Mouse (Mus musculus) adrenal gland, postnatal 36 days (tissue): Measurements from ENCODE around the gene Ano3. TPM values are rescaled to one million over a fixed set of nuclear protein-coding genes. Genes with fewer than 3 reads are reported as not detected.

Experiments used
- DNase-seq, 2 experiments: peaks; one replicate each; pipeline ENCODE4 v3.0.0; 2021; ENCODE audit warnings: mixed read lengths in 1 of 2
- total RNA-seq, 2 experiments: library from RNA; stranded (reverse); gene quantifications; 2 replicates each; pipeline ENCODE4 v1.2.3; 2021

Gene Ano3
- total RNA-seq, 2 experiments from 2014 or later = 0.13 TPM

DNA sequence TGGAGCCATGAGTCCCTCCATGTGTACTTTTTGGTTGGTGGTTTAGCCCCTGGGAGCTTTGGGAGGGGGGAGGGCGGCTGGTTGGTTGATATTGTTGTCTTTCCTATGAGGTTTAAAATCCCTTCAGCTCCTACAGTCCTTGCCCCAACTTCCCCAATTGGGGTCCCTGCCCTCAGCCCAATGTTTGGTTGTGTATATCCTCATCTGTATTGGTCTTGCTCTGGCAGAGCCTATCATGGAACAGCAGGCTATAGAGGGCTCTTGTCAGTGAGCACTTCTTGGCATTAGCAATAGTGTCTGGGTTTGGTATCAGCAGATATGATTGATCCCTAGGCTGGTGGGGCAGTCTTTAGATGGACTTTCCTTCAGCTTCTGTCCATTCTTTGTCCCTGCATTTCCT, 135.8 kb downstream of the Ano3 start:
- no peak for DNase-seq

DNA sequence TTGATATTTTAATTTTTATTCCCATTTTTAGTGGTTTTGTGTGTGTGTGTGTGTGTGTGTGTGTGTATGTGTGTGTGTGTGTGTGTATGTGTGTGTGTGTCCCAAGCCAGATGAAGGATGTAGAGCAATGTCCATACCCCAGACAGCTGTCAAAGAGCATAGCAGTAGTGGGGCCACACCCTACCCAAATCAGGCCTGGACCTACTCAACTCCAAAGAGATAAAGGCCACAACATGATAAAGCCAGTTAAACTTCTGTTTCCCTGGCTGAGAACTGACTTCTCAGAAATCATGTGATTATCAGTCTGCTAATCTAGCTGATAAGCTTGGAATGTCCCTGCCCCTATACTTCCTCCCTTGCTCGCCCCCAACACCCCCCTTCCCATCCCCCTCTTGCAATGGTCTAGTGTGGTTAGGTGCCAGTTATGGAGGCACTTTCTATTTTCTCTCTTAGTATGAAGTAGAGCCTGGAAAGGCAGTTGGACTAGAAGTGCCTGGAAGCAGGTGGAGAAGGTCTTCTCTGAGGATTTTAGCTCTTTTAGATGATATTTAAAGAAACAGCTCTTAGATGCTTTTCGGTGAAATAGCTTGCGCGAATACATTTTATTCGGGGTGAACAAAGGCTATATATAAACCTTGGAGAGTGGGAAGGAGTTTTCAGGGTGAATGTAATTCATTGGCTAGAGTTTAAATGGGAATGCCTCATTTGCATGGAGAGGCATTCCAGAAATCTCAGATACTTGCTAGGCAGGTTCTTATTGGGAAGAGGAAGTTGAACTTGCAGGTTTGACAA, 144.2 kb downstream of the Ano3 start:
- no peak for DNase-seq

DNA sequence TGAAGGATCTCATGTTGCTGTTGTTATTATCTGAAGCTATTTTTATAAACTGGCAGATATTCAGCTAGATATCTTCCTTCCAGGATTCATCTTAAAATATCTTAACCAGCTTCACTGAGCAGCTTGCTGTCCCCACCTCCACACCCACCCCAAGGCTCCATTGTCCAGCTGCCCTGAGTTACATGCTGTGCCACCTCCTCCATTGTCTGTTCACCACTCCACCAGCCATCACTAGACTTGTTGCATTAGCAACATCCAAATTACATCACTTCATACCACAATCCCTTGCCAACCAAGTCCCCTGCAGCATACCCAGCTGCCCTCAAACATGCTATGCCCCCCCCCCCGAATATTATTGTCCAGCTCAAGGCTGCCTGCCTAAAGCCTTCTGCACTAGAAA, 154.8 kb downstream of the Ano3 start:
- DNase-seq = no peak

DNA sequence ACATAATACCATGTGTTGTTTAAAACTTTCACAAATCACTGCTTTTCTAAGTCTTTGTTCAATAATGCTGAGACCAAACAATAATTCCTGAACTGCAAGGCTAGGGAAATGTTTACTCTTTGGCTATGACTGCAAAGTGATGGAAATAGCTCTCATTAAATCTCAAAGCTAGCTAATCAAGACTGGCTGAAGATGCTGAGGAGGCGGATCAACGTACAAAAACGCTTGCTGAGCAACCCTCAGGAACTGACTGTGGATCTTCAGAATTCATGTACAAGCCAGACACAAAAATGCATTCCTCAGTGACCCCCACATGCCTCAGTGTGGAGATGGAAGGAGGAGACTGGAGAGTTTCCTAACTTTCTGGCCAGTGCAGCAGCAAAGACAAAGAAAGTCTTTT, 155.3 kb downstream of the Ano3 start:
- no peak for DNase-seq

DNA sequence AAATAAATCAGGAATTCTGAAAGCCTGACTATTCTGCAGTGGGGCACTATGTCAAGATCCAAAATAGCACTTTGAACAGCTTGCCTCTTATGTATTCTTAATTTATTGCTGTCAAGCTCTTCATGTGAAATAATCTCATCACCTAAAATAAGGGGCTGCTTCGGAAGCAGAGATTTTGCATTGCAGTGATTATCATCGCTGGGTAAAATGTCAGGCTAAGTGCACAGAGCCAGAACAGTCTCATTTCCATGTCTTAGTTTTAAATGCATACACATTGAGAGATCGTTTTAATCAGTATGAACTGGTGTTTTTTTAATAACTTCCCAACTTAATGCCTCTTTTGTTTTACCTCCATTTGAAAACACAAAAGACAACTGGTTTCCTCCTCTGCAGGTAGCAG, 163.3 kb downstream of the Ano3 start:
- no peak for DNase-seq

DNA sequence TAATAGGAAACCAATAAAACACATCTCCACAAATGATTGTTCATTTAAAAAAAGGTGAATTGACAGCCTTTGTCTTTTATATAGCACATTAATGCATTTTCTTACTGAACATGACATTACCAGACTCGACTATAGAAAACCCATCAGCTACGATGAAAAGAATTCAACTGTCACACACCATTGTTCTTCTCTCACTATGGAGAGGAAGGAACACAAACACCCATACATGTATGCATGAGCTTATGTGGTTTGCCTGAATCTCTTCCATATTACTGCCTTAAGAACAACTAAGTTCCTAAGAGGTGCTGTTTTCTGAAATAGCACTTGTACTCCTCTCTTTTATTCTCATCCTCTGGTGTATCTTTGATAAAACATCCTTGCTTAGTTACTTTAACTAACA, 191.3 kb downstream of the Ano3 start:
- no peak for DNase-seq

DNA sequence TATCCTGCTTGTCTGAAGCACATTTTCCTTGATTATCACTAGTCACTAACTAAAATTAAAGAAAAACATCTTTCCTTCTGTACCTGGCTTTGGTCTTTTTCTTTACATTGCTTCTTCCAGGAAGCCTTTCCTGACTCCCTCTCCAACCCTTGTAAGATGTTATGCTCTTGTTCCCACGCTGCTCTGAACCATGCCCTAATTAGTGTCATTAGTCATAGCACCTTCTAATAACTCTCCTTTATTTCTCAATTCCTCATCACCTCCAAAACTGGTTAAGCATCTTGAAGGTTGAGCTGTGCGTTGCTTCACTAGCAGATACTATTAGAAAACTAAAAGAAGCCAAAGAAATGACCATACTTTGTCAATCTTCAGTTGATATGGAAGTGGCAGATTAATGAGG, 193.2 kb downstream of the Ano3 start:
- DNase-seq = no peak

DNA sequence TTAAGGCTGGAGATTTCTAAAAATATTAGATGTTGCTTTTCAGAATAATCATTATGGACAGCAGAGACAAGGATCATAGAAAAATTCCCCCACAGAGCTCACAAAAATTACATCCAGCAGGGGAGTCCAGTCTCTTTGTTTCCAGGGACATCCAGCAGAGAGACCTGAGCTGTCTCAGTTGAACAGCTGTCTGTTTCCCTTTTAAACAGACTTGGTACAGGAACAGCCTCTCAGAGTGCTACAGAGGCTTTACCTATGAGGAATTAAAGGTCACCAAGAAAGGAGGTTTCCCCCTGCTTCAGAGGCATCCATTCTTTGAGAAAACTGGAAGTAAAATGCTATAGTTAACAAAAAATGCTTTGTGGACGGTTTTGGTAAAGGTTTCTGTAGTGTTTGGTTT, 210.2 kb downstream of the Ano3 start:
- DNase-seq = no peak

DNA sequence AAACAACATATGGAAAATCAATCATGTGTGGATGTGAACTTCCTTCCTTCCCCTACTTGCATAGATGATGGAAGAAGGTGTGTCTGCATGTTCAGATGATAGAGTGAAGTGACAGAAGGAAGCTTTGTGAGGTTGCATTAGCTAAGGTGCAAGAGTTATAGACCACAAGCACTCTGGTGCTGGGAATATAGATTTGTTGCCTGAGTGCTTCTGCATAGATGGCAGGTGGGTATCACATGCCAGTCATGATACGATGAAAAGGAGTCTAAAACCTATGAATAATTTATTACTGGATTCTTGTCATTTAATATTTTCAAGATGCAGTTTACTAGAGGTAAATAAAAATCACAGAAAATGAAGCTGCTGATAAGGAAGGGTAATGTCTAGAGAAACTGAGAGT, 210.9 kb downstream of the Ano3 start:
- no peak for DNase-seq

DNA sequence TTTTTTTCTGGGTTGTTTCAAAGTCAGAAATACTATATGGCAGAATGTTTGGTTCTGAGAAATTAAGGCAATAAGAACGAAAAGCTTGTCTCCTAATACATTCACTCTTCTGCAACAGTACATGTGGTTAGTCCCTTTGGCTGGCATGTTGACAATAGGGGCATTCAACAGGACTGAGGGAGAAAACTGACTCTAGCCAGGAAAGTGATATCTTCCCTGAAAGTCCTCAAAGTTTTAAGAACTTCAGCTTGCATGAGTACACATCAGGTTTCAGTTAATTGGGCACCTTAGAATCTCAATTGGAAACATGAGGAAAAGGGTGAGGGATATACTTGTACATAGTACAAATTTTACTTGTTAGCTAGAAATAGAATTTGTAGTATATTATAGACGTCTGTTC, 212.7 kb downstream of the Ano3 start:
- no peak for DNase-seq

DNA sequence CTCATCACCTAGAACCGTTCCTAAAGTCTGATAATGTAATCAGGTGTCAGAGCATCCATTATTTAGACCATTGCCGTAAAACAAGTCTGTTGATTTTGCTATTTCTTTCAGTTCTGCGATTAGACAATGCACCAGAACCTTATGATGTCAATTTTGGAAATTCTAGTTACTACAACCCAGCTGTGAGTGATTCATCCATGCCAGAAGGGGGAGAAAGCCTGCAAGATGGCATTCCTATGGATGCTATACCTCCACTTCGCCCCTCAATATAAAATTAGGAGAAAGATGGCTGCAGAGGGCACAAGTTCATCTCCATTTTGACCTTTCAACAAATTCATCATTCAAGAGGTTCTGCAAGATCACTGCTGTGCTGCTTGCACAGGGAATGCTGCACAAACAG, 213.5 kb downstream of the Ano3 start:
- no peak for DNase-seq

DNA sequence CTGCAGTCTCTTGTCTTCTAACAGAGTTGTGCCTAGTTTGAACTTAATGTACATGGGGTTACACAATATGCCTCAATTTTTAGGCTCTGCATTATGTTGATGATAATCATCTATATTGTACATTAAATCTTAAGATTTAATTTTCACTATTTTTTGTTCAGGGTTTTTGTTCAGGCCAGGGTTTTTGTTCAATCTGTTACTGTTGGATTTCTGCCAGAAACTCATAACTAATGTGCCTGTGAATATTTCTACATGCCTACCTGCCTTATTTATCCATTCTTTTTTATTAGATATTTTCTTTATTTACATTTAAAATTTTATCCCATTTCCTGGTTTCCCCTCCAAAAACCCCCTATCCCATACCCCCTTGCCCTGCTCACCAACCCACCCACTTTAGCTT, 224.6 kb downstream of the Ano3 start:
- no peak for DNase-seq

DNA sequence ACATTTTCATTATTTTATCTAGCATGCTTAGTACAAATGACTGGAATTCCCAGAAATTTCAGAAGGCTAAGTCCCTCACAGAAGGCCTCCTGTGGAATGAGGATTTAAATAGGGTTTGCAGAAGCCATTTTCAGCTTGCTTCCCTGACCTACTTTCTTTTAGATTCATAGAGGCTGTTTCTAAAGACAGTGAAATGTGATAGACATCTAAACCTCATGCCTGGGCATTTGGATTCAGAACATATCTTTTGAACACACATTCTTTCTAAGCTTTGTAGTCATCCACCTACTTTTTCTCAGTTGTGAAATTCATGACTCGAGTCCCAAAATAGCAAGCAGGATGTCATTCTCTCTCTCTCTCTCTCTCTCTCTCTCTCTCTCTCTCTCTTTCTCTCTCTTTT, 228.5 kb downstream of the Ano3 start:
- DNase-seq = no peak

DNA sequence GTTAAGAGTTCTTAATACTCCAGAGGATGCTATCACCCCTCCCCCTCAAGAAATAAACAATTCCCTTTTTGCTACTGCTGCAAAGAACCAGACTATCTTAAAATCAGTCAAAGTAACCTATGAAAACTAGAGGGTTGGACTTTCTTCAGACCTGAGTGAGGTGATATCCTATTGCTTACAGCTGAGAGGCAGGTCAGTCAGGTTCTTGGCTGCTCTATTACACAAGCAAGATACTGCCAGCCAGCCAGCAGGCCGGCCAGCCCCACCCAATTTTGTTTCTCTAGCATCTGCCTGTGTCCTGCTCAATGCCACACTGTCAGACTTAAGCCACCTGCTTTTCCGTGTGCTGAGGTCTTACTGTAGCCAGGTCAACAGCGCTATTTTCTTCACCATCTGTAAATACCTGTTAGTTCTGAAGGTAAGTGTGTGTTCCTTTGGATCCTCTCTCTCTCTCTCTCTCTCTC, 229.4 kb downstream of the Ano3 start, which contains the start of gene Muc15:
Muc15 (plus strand) TSS at position 51 of the 464 bp plus-strand sequence.
- DNase-seq = no peak

DNA sequence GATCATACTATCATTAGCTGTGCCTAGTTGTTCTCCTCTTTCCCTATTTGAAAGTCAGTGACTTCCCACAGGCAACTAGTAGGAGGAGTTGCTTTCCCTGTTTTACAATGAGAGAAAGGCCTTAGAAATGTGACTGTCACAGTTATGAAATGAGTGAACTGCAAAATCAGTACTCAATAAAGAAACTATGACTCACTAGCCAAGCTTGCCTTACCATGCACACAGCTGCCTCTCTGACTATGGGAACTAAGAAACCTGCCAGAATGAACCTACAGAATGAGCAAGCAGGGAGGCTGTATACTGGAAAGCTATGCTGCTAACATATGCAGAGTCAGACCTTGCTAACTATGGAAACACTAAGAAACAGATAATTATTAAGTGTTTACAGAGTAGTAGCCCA, 231.7 kb downstream of the Ano3 start:
- no peak for DNase-seq

DNA sequence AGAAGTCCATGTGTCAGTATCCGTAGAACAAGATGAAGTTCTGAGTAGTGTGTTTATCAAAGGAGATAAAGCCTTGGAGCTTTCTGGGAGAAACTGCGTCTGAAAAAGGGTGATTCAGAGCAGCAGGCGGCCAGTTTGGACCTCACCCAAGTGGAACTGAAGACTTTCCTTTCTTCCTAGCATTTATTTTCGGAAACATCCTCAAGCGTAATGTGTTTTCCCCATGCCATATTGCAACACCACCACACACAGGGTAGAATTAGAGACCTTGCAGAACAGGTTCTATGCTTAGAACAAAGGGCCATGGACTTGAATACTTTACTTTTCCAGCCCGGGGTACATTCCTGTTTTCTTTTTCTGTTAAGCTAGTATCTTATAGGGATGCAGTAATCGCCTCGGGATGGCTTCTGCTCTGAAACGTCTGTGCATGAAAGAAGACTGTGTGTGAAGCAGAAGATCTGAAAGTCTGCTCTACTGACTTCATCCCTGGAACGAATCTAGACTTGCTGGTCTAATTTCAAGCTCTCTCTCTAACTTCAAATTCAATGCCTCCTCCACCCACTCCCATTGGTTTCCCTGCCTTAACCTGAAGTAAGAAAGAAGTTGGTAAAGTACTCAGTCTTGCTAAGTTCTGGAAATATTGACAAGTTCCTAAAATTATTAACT, 240.5 kb downstream of the Ano3 start:
- DNase-seq = peak; percentile 9 to 11

DNA sequence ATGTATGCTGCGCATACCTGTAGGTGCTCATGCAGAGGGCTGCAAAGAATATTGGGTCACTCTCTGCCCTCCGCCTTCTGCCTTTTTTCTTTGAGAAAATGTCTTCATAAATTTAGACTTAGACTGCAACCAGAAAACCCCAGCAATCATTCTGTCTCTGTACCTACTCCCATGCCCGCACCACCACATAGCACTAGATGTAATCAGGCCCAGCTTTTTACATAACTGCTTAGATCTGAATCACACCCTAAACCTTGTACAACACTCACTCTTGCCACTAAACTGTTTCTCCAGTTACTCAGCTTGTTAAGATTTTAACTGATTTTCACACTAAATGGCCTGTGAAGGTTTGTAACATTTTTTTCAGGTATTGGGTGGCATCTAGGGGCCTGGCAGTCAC, 241.3 kb downstream of the Ano3 start:
- no peak for DNase-seq

DNA sequence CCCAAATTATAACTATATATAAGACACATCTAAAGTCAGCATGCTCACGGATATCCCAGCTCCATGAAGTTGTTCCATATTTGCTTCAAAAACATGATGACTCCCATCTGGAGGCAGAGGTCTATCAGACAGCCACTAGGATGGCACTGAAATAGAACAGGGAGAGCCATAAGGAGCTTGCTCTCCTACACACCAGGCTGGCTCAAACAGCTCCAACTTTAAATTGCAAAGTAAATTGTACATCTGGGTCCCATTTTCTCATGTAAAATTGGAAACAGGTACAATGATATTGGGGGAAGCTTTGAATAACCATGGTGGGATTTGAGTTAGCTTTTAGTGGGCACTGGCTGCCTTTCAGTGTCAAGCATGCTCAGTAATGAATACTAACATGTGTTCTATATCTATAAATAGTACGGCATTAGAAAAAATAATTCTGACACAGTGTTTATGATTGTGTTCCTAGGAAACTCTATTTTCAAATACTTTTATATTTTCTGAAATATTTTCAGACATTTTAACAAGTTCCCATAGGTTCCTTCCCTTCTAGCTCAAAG, 279.6 kb downstream of the Ano3 start:
- DNase-seq = no peak

DNA sequence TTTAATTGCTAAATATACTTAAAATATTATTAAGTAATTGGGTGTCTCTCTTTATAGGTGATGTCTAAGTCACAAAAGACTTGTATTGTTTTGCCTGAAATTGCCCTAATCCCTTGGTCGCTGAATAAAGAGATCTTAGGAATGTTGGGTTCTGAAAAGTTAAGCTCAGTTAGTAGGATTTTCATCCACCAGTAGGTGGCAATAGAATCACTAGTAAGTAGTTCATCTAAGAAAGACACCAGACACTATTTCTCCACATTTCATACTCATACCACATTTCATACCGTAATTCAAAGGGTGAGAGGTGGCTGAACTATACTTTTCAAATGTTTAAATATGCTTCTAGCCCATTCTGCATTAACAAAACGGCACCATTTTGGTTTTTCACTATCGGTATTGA, 287.4 kb downstream of the Ano3 start:
- no peak for DNase-seq

DNA sequence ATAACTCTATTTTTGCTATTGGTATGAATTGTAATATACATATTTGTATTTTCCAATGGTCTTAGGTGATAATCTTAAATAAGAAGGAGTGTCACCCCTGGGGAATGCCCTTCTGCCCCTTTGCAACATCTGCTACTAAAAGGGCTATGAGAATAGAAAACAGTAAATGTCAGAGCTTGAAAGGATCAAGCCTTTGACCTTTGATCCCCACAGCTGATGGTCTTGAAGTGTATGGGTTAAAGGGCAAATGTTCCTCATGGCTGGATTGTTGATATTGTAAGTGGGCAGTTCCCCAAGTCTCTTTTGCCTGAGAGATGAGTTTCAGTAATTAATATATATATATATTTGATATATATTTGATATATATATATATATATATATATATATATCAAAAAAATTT, 305.9 kb downstream of the Ano3 start:
- no peak for DNase-seq

DNA sequence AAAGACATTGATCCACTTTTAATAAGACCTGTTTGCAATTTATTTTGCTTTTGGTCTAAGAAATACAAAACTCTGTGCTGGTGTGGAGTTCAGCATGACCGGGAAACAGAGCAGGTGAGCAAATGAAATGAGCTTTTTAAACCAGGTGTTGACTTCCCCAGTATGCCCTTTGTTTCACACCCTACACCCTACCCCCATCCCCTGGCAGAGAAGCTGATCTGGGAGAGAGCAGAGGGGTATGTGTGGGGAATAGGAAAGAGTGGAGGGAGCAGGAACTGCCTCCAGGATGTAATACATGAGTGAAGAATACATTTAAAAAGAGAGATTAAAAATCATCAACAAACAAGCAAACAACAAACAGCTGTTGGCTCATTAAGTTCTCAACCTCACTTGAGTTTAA, 306.4 kb downstream of the Ano3 start:
- no peak for DNase-seq
